Mouse (Mus musculus) right cerebral cortex, adult 18-20 months (tissue): ENCODE measurements around the gene Uprt.
A peak's percentile ranks its signal among the peaks of the same experiment; 100 is the strongest.

Experiments used
- DNase-seq: peaks from one replicate; pipeline ENCODE4 v3.0.0; 2022; ENCODE audit warnings: mixed read lengths

Gene Uprt

GRCm38 (mm10) chrX:104482572-104483443, at the start of gene Uprt:
Gene Uprt, plus strand, starts transcription at chrX:104482818.
- peak; percentile 82 for DNase-seq

- DNase-seq, result no peak
Observed at GRCm38 (mm10) chrX:104433456-104433855, 49.2 kb upstream of the Uprt start.

GRCm38 (mm10) chrX:104452433-104452832, 30.2 kb upstream of the Uprt start:
- no peak for DNase-seq

GRCm38 (mm10) chrX:104461755-104462154, 20.9 kb upstream of the Uprt start:
- no peak for DNase-seq

GRCm38 (mm10) chrX:104464376-104464775, 18.2 kb upstream of the Uprt start:
- no peak for DNase-seq

GRCm38 (mm10) chrX:104478041-104478440, 4.6 kb upstream of the Uprt start:
- DNase-seq, result no peak

GRCm38 (mm10) chrX:104483444-104483808, 808 bp downstream of the Uprt start:
- DNase-seq, result peak; percentile 2

GRCm38 (mm10) chrX:104485596-104485995, 3.0 kb downstream of the Uprt start:
- no peak for DNase-seq

- no peak for DNase-seq
Observed at GRCm38 (mm10) chrX:104488036-104488435, 5.4 kb downstream of the Uprt start.

- no peak for DNase-seq
Observed at GRCm38 (mm10) chrX:104488870-104489467, 6.4 kb downstream of the Uprt start.

GRCm38 (mm10) chrX:104489626-104490355, 7.2 kb downstream of the Uprt start:
- DNase-seq, result no peak

GRCm38 (mm10) chrX:104501765-104502164, 19.1 kb downstream of the Uprt start:
- DNase-seq, result no peak

- no peak for DNase-seq
Observed at GRCm38 (mm10) chrX:104542635-104543034, 60.0 kb downstream of the Uprt start.

- DNase-seq, result no peak
Observed at GRCm38 (mm10) chrX:104543919-104544595, 61.4 kb downstream of the Uprt start.

GRCm38 (mm10) chrX:104545283-104545682, 62.7 kb downstream of the Uprt start:
- DNase-seq, result no peak
